Mouse (Mus musculus) bone marrow, adult 2 months (tissue): ENCODE results near the gene Cers5. TPM values are rescaled to one million over a fixed set of nuclear protein-coding genes. Genes with fewer than 3 reads are reported as not detected.

Source experiments
- H3K27ac ChIP-seq: fragments of 200-500 bp; 2 replicates; pipeline ENCODE4 v1.5.1; 2012; ENCODE audit warnings: low read depth, mild to moderate bottlenecking, control low read depth, inconsistent platforms, low read length; ENCODE audit not compliant: control insufficient read depth, poor library complexity, insufficient read depth
- H3K4me1 ChIP-seq: fragments of 200-500 bp; 2 replicates; pipeline ENCODE4 v1.6.1; 2011; ENCODE audit warnings: low read length; ENCODE audit not compliant: control insufficient read depth, insufficient read depth
- H3K4me3 ChIP-seq: fragments of 200-500 bp; replicated peaks from 2 replicates; pipeline ENCODE3; 2011; ENCODE audit warnings: mild to moderate bottlenecking, low read depth, low read length, control low read depth; ENCODE audit not compliant: control insufficient read depth
- CTCF ChIP-seq: fragments of 200-500 bp; IDR thresholded peaks from 2 replicates; pipeline ENCODE4 v1.5.1; 2011; ENCODE audit warnings: low read length, control low read depth; ENCODE audit not compliant: control insufficient read depth, insufficient read depth
- POLR2A ChIP-seq: fragments of 200-500 bp; IDR thresholded peaks from 2 replicates; pipeline ENCODE4 v1.6.1; 2011; ENCODE audit warnings: low read depth, mild to moderate bottlenecking, control low read depth, low read length, borderline replicate concordance; ENCODE audit not compliant: control insufficient read depth
- WGBS: fragments of 180-500 bp; shearing (Covaris S2); methylation state at CpG from one replicate; pipeline ENCODE4 v1.1.7; 2018; 5-methylcytosine and 5-hydroxymethylcytosine counted together
- polyA plus RNA-seq: library from polyadenylated mRNA; stranded (reverse); fragments of >200 nt; gene quantifications from 2 replicates; pipeline ENCODE4 v1.2.4, GENCODE M21; 2011; ENCODE audit warnings: low replicate concordance; ENCODE audit not compliant: missing spikeins, insufficient read depth, insufficient read length

The Cers5 gene
- polyA plus RNA-seq, 1 experiment: 33.1 TPM

- H3K4me1 ChIP-seq: no peaks in the 10 kb centered on the region
- no peak overlapping the region for H3K4me3 ChIP-seq
- WGBS: 82% methylated on average over 9 of the region's 9 CpGs
- H3K27ac ChIP-seq: no peak overlapping the region
- TF ChIP-seq CTCF: no peak
- TF ChIP-seq POLR2A: no peak
Observed at GRCm38 (mm10) chr15:99796735-99797134, 24.1 kb upstream of the Cers5 start.

DNA sequence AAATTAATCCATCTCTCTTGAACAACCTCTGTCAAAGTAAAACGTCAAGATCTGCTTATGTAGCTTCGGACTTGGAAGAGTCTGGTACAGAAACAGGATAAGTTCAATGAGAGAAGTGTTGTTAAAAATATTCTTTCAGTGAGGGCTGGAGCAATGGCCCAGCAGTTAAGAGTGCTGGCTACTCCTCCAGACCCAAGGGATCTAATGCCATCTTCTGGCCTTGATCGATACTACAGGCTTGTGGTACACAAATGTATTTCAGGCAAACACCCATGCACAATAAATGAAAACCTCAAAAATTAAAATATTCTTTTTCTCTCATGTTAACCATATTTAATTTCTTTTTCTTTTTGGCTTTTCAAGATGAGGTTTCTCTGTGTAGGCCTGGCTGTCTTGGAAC, 23.4 kb upstream of the Cers5 start:
- Histone ChIP-seq H3K27ac (no peak overlapping the region), H3K4me3 (no peak overlapping the region), H3K4me1 (no peaks in the 10 kb centered on the region)
- TF ChIP-seq CTCF (no peak), POLR2A (no peak)
- 88% methylated on average over 3 of the region's 3 CpGs for WGBS

- WGBS: 87% methylated on average over 16 of the region's 16 CpGs
- no peak overlapping the region for H3K4me3 ChIP-seq
- H3K27ac ChIP-seq: no peak overlapping the region
- H3K4me1 ChIP-seq: no peaks in the 10 kb centered on the region
- TF ChIP-seq POLR2A: no peak
- no peak for TF ChIP-seq CTCF
Observed at GRCm38 (mm10) chr15:99792221-99792815, 19.6 kb upstream of the Cers5 start.

DNA sequence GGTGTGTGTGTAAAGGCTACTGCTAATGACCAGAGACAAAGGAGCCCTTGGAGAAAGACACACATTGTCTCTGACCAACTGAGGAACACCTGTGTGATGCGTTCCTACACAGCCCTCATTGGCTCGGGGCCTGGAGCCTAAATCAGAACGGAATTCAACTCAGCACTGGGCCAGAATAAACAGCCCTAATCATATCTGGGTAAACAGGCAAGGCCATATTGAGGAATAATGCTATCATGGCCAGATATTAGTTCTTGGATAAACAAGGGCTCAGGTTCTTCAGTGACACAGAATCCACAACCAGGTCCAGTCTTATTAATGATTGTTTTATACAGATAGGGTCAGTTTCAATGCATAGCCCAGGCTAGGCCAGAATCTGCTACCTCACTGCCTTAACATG, 18.3 kb upstream of the Cers5 start:
- H3K4me1 ChIP-seq: no peaks in the 10 kb centered on the region
- H3K4me3 ChIP-seq: no peak overlapping the region
- TF ChIP-seq CTCF: no peak
- TF ChIP-seq POLR2A: no peak
- whole genome bisulfite sequencing: 82% methylated on average over 3 of the region's 3 CpGs
- no peak overlapping the region for H3K27ac ChIP-seq

DNA sequence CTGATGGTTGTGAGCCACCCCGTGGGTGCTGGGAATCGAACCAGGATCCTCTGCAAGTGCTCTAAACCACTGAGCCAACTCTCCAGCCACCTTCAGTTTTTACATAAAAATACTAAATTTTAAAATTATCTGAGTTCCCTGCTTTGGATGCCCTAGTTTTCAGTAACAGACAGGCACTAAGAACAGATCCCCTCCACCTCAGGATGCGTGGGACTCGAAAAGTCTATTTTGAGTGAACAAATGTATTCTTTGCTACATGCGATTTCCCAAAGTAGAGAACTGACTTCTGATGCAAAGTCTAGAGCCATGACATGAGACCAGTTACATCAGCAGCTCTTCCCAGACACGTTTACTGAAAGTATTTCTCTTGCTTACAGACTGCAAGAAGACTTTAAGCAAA, 17.8 kb upstream of the Cers5 start:
- no peak for TF ChIP-seq POLR2A
- Histone ChIP-seq H3K27ac (no peak overlapping the region), H3K4me3 (no peak overlapping the region), H3K4me1 (no peaks in the 10 kb centered on the region)
- WGBS: 81% methylated on average over 6 of the region's 6 CpGs

DNA sequence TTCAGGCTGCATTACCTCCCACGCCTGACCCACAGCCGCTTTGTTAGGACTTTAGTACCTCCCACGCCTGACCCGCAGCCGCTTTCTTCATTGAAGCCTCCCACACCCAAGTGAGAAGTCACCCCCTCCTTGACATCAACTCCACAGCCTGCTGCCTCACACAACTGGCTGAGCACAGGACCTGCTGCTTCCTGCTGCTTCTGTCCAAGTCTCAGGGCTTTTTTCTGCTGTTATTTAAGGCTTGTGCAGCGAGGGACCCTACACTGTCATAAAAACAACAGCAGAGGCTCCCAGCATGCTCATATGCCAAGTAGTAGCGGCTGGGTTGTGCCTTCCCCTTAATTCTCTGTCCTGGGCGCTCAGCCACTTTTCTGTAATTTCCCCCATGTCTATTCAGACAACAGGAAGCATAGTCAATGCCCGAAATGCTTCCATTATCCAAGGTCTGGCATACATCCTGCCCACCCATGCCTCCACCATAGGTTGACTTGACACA, 15.0 kb upstream of the Cers5 start:
- 17% methylated on average over 9 of the region's 9 CpGs for WGBS
- H3K4me3 ChIP-seq: no peak overlapping the region
- TF ChIP-seq POLR2A (no peak), CTCF (no peak)
- H3K27ac ChIP-seq: no peak overlapping the region
- no peaks in the 10 kb centered on the region for H3K4me1 ChIP-seq

DNA sequence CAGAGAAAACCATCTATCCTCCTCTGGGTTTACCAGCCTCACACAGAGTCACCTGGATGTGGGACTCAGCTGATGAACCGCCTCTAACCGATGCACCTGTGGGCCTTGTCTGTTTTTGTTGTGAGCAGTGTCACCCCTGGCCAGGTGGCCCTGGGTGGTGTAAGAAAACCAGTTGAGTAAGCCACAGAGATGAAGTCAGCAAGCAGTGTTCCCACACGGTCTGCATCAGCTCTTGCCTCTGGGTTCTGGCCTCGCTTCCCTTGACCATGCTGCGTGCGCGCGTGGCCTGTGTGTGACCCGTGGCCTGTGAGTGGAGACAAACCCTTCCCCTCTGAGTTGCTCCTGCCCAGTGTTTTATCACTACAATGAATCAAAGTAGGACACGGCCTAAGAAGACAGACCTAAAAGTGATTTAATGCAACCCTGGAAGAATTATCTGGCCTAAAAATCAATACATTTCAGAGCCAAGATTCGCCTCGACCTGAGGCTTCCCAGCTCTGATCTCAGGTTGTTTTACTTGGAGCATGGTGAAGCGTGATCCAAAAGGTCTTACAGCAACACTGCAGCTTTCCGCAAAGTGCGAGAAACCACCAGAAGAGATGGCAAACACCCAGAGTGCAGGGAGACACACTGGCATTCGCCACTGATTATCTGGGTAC, 6.1 kb upstream of the Cers5 start:
- no peaks in the 10 kb centered on the region for H3K4me1 ChIP-seq
- H3K4me3 ChIP-seq: no peak overlapping the region
- no peak for TF ChIP-seq CTCF
- no peak for TF ChIP-seq POLR2A
- no peak overlapping the region for H3K27ac ChIP-seq
- 86% methylated on average over 16 of the region's 16 CpGs for WGBS

- WGBS: 39% methylated on average over 7 of the region's 7 CpGs
- no peaks in the 10 kb centered on the region for H3K4me1 ChIP-seq
- TF ChIP-seq CTCF (peak; percentile 27; the same call in 1 of the 2 replicates), POLR2A (no peak)
- H3K4me3 ChIP-seq: no peak overlapping the region
- H3K27ac ChIP-seq: no peak overlapping the region
Observed at GRCm38 (mm10) chr15:99778148-99778547, 5.5 kb upstream of the Cers5 start.
